In genomic region chr11:19993753-19994152, GRCm38 (mm10) we compare ENCODE assay signal across 11 mouse cellular contexts.
A peak's percentile ranks its signal among the peaks of the same experiment; 100 is the strongest.
DNase-seq lines count a peak whose midpoint lies in the region; ATAC-seq and TF ChIP-seq lines count a peak whose summit lies in the region.
"Had no signal": no experiment of that assay in that cellular context is flagged by ENCODE, and none has a peak within 500 bp of the region (broad histone marks: within the 10 kb centered on the region; RNA-seq: fewer than 3 reads in every experiment).

No protein-coding gene starts in this region.

- no peak for TF ChIP-seq EP300 in liver, postnatal 0 days (IDR thresholded peaks at IDR 0.05; ENCODE audit: low read depth)

- no peaks in the 10 kb centered on the region for H3K9me3 ChIP-seq in G1E (replicated peaks)
- H3K9me3 ChIP-seq in liver, postnatal 0 days (ENCODE audit: low read length), result no peaks in the 10 kb centered on the region
- no peaks in the 10 kb centered on the region for H3K9me3 ChIP-seq in forebrain, embryonic 12.5 days
- H3K9me3 ChIP-seq: heart, embryonic 13.5 days had no signal

- H3K4me1 ChIP-seq in G1E (ENCODE audit: insufficient read depth, low read depth, low read length), result peaks cover 75% of the 10 kb centered on the region
- peaks cover 55% of the 10 kb centered on the region for H3K4me1 ChIP-seq in liver, postnatal 0 days (ENCODE audit: insufficient read depth)
- H3K4me1 ChIP-seq in forebrain, embryonic 12.5 days, result peaks cover 5% of the 10 kb centered on the region; the same call in 1 of the 2 replicates

- peak; percentile 69 for ATAC-seq in G1E (ENCODE audit: extremely low read depth, insufficient number of reproducible peaks, low FRiP score, poor library complexity, severe bottlenecking)
- ATAC-seq in liver, postnatal 0 days, result peak; percentile 30
- ATAC-seq in forebrain, embryonic 12.5 days (ENCODE audit: low FRiP score), result no peak

- no peak for TF ChIP-seq CTCF in G1E (IDR thresholded peaks at IDR 0.05; ENCODE audit: low read depth, low read length)
- no peak for TF ChIP-seq CTCF in liver, postnatal 0 days (IDR thresholded peaks at IDR 0.05; ENCODE audit: low read depth)

- peak overlapping the region; percentile 88 for H3K27ac ChIP-seq in liver, postnatal 0 days (ENCODE audit: low read depth)
- H3K27ac ChIP-seq in forebrain, embryonic 12.5 days, result no peak overlapping the region
- H3K27ac ChIP-seq: heart, embryonic 13.5 days had no signal

- peak; percentile 26 for DNase-seq in kidney, adult 11 months
- DNase-seq in kidney, postnatal 36 days, result no peak
- DNase-seq in G1E (ENCODE audit: low spot score), result peak; percentile 62
- peak; percentile 48 for DNase-seq in induced T-regulatory cell, adult 2 months (ENCODE audit: low read depth)
- DNase-seq in liver, postnatal 0 days, result no peak
- no peak for DNase-seq in layer of hippocampus, adult 11-12 months (ENCODE audit: low spot score)
- DNase-seq in layer of hippocampus, postnatal 25 days (ENCODE audit: extremely low spot score in 1 of 2, low spot score in 1 of 2), result no peak
- DNase-seq: lung, postnatal 10 days had no signal

- peaks cover 64% of the 10 kb centered on the region for H3K36me3 ChIP-seq in G1E (replicated peaks)
- H3K36me3 ChIP-seq in liver, postnatal 0 days (replicated peaks; ENCODE audit: insufficient read depth, low read length), result no peaks in the 10 kb centered on the region; the same call in 1 of the 2 replicates
- 0 out of 2 replicates have a peak, but pooled peaks cover 1% of the 10 kb centered on the region for H3K36me3 ChIP-seq in forebrain, embryonic 12.5 days (replicated peaks)

- H3K4me2 ChIP-seq in liver, postnatal 0 days (ENCODE audit: low read depth, low read length), result no peak overlapping the region
- H3K4me2 ChIP-seq in forebrain, embryonic 12.5 days, result no peak overlapping the region
- H3K4me2 ChIP-seq: heart, embryonic 13.5 days had no signal

- no peak overlapping the region; the same call in 1 of the 2 replicates for H3K9ac ChIP-seq in liver, postnatal 0 days (replicated peaks)
- H3K9ac ChIP-seq in forebrain, embryonic 12.5 days, result no peak overlapping the region
- H3K9ac ChIP-seq: heart, embryonic 13.5 days had no signal

- WGBS in liver, postnatal 0 days (ENCODE audit: insufficient replicate concordance), result 16% methylated on average over 1 of the region's 1 CpGs
- 42% methylated on average over 1 of the region's 1 CpGs for WGBS in forebrain, embryonic 12.5 days

- H3K27me3 ChIP-seq in G1E (ENCODE audit: insufficient read depth, low read length), result no peaks in the 10 kb centered on the region
- no peaks in the 10 kb centered on the region for H3K27me3 ChIP-seq in liver, postnatal 0 days (ENCODE audit: insufficient read depth, low read length)
- no peaks in the 10 kb centered on the region for H3K27me3 ChIP-seq in forebrain, embryonic 12.5 days
- H3K27me3 ChIP-seq: CH12.LX; heart, embryonic 13.5 days had no signal

- H3K4me3 ChIP-seq in G1E (ENCODE audit: low read depth, low read length), result no peak overlapping the region
- H3K4me3 ChIP-seq in liver, postnatal 0 days (ENCODE audit: low read depth, low read length), result no peak overlapping the region
- no peak overlapping the region for H3K4me3 ChIP-seq in forebrain, embryonic 12.5 days (replicated peaks)
- H3K4me3 ChIP-seq: heart, embryonic 13.5 days had no signal

Comparison
In these comparisons a context has a peak if more than half of its experiments do, and no peak if none do; other contexts are left out.
1. DNase-seq: peak in kidney, adult 11 months (single experiment), G1E (single experiment) and induced T-regulatory cell, adult 2 months (single experiment); none in kidney, postnatal 36 days (0 of 2), liver, postnatal 0 days (single experiment), layer of hippocampus, adult 11-12 months (single experiment) and layer of hippocampus, postnatal 25 days (0 of 2).